Mouse (Mus musculus) heart, adult 9 months (tissue): Measurements from ENCODE around the gene Maml1.

Experiments
- DNase-seq, 2 experiments: peaks; one replicate each; pipeline ENCODE4 v3.0.0; 2022; ENCODE audit warnings: low spot score in 2 of 2

Maml1 gene

GRCm38 (mm10) chr11:50240235-50240911, 51.7 kb downstream of the Maml1 start:
- peak in 1 of 2 experiments; percentile 66 for DNase-seq

DNA sequence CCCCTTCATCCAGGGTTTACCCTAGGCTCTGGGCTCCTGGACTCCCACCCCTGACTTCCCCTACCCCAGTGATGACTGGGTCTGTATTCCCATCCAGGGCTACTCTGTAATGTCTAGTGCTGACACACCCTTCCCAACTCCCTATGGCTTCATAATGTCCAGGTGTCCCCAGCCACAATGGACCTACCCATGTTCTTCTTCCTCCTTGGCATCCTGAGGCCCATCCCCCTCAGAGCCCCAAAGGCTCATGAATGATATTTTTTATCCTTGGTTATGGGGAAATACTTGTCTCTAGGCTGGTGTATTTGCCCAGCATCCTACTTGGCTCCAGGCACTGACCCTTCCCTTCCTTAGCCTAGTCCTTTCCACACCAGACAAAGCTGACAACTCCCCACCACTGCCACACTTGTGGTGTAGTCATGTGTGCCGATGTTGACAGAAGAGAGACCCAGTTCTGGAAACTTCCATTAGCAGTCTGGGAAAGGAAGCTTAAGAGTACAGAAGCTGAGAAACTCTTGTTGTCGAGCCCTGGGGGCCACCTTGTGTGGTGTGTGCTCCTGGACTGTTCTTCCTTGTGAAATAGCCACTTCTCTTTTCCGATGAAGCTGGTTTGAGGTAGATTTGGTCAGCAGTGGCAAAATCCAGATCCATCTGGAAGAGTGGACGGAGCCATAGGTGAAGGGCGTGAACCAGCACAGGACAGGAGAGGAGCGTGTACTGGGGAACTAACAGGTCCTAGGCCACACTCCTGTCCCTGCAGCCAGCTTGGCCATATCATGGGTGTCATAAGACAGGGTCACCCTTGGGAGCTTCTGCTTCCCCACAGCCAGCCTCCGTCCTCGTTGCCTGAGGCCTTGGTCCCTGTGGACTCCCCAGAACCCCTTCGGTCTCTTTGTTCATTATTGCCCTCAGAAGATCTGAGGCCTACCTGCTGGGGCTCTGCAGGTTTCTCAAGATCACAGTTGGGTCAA, 53.0 kb downstream of the Maml1 start:
- no peak for DNase-seq

GRCm38 (mm10) chr11:50238324-50238723, 53.8 kb downstream of the Maml1 start, which contains the start of gene Ltc4s:
TSS of gene Ltc4s (minus strand) at chr11:50238616.
- peak; percentile 54 to 68 for DNase-seq

GRCm38 (mm10) chr11:50236937-50237835, 54.9 kb downstream of the Maml1 start:
- no peak for DNase-seq

DNA sequence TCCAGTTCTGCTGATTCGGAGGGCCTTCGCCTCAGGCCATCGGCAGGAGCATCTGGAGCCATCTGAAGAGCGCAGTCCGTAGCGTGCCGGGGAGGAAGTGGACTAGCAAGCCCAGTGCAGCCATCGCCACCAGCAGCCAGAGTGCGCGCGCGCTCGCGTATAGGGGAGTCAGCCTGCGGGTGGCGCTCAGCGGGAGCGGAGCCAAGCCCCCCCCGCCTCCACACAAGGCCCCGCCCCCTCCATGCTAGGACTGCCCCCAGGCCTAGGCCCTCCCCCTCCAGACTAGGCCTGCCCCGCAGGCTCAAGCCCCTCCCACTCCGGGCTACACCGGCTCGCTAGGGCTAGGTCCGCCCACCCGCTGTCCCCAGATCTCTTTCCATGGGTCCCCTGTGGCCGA, 55.6 kb downstream of the Maml1 start:
- DNase-seq = peak; percentile 84 to 85

DNA sequence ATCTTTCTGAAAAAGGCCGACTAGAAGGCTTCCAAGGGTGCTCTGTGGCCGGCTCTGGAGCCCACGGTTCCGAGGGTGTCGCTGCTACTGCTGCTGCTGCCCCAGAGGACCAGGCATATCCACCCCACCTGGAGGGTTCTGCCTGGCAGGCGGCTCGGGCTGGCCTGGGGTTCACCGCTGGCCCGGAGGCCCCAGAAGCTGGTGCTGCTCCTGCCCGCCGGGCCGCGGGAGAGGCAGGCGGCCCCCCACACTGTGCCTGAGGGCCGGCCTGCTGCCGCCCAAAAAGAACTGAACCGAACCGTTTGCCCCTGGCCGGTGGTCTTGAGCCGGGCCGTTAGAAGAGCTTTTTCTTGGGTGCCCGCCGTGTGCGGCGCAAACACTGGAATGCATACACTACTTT, 57.5 kb downstream of the Maml1 start:
- DNase-seq = no peak

- no peak for DNase-seq
These were observed 58.1 kb downstream of the Maml1 start for GRCm38 (mm10) chr11:50233993-50234392.

GRCm38 (mm10) chr11:50233022-50233421, 59.1 kb downstream of the Maml1 start:
- DNase-seq = no peak

- DNase-seq = no peak
These were observed 60.7 kb downstream of the Maml1 start for GRCm38 (mm10) chr11:50231411-50231810.

- DNase-seq = no peak
These were observed 61.4 kb downstream of the Maml1 start for GRCm38 (mm10) chr11:50230481-50231304.

GRCm38 (mm10) chr11:50229252-50229910, 62.7 kb downstream of the Maml1 start:
- no peak for DNase-seq

DNA sequence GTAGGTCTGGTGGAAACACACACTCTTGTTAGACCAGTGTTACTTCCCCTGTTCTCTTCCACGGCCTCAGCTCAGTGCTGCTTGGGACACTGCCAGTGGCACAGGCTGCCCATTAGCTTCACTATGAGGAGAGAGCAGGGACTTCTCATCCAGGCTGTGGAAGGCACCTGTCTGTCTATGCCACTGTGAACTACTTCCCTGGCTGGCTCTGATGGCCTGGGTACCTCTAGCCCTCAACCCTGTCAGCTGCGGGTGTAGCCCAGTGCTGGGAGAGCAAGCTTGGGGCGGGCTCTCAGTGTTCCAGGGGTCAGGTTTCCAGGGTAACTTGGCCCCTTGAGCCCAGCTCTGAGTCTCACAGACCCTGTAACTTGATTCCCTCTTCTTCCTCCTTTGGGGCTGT, 63.3 kb downstream of the Maml1 start:
- no peak for DNase-seq

DNA sequence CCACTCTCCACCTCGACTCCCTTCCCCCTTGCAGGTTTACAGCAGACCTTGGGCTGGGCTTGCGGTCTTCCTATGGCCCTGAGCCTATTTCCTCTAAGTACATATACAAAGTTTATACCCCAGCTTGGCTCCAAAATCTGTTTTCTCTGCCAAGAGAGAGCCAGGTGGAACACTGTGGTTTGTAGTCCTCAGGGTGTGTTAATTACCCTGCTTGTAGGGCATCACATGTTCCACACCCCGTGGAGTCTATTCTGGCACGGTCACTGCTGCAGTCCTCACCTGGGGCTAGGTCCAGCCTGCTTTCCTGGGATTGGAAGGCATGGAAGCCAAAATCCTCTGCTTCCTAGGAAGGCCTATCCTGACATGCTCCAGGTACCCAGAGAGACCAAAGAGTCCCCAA, 64.4 kb downstream of the Maml1 start:
- DNase-seq = no peak

DNA sequence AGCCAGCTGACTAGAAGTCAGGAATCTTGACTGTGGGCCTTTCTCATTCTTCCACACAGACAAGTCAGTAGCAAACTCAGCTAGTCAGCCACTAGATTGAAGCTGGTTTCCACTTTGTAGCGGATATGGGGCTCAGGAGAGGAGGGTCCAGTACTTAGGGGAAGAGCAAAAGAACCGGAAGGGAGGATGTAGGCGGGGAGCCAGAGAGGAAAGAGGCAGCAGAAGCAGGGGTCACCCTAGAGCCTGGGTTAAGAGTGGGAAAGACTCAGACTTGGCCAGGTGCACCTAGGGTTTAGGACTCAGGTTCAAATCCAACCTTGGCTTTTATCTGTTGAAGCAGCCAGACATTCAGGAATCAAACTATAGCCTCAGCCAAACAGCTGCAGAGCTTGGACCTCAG, 64.9 kb downstream of the Maml1 start:
- no peak for DNase-seq

DNA sequence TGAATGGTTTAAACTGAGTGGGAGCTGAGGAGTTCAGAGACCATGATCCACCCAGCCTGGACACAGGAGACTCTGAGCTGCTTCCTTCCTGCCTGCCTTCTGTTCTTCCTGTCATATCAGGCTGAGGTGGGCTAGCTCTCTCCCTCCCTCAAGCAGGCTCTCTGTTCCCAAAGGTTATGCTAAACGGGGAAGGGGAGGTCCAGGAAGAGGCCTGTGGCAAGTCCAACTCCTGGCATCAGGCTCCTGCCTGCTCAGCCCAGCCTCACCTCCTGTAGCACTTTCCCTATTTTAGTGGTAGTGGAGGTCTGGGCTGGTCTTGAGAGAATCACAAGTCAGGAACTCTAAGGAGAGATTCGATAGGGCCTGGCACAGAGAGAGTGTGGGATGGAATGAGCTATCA, 65.7 kb downstream of the Maml1 start:
- no peak for DNase-seq

GRCm38 (mm10) chr11:50225611-50226378, 66.3 kb downstream of the Maml1 start:
- DNase-seq = no peak

GRCm38 (mm10) chr11:50224671-50225530, 67.2 kb downstream of the Maml1 start:
- peak; percentile 90 for DNase-seq

DNA sequence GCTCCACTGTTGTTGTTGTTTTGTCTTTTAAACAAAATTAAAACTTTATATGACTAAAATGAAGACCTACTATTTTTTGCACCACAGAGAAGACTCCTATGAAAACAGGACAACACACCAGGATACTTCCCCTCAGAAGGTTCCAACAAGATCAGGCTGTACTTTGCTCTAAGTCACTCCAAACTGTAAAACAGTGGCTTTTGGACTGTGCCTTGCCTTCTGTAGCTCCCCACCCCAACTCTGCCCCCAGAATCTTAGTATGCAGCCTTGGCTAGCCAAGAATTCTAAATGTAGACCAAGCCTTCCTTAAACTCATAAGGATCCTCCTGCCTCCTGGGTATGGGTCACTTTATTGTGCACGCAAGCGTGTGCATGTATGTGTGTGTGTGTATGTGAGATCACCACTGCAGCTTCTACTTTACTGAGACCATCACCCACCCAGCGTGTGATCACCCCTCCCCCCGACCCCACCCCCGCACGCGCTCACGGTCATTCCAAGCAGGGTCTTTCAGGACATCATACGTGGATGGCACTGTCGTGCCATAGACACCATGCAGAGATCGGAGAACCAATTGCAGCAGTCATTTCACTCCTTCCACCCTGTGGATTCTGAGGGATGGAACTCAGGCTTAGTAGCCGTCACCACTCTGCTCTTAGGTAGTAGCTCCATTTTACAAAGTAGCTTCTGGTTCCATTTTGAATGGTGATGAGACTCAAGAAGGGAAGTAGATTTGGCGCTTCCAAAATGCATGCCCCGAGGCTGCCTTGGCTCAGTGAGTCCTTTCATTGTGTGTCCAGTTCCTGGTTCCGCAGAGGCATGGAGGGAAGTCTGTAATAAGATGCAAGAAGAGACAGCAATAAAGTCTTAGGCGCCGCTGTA, 68.1 kb downstream of the Maml1 start:
- no peak for DNase-seq
